Mouse (Mus musculus) liver, embryonic 15.5 days (tissue): ENCODE data around the gene Ipo13. TPM values are rescaled to one million over a fixed set of nuclear protein-coding genes. Genes with fewer than 3 reads are reported as not detected.

Source experiments
- ATAC-seq: fragments of 200-750 bp; cut with Nextera tagmentation; 2 replicates; pipeline ENCODE4 v1.8.0; 2017; ENCODE audit warnings: moderate number of reproducible peaks, mild to moderate bottlenecking, moderate library complexity; ENCODE audit not compliant: insufficient read depth
- H3K27ac ChIP-seq: fragments of 300-500 bp; sonication (generic); replicated peaks from 2 replicates; pipeline ENCODE4 v1.5.1; 2015; ENCODE audit warnings: mild to moderate bottlenecking, inconsistent platforms
- H3K27me3 ChIP-seq: fragments of 300-500 bp; sonication (generic); 2 replicates; pipeline ENCODE4 v1.6.1; 2015; ENCODE audit warnings: mild to moderate bottlenecking, inconsistent platforms
- H3K36me3 ChIP-seq: fragments of 300-500 bp; sonication (generic); replicated peaks from 2 replicates; pipeline ENCODE4 v1.6.1; 2015; ENCODE audit warnings: moderate library complexity, mild to moderate bottlenecking, inconsistent platforms
- H3K4me1 ChIP-seq: fragments of 300-500 bp; sonication (generic); replicated peaks from 2 replicates; pipeline ENCODE4 v1.6.1; 2015; ENCODE audit warnings: inconsistent platforms
- H3K4me2 ChIP-seq: fragments of 300-500 bp; sonication (generic); 2 replicates; pipeline ENCODE4 v1.6.1; 2015; ENCODE audit warnings: moderate library complexity, mild to moderate bottlenecking, inconsistent platforms
- H3K4me3 ChIP-seq: fragments of 300-500 bp; sonication (generic); replicated peaks from 2 replicates; pipeline ENCODE4 v1.5.1; 2015; ENCODE audit warnings: mild to moderate bottlenecking, inconsistent platforms
- H3K9ac ChIP-seq: fragments of 300-500 bp; sonication (generic); 2 replicates; pipeline ENCODE4 v1.6.1; 2015; ENCODE audit warnings: moderate library complexity, mild to moderate bottlenecking, inconsistent platforms
- H3K9me3 ChIP-seq: fragments of 300-500 bp; sonication (generic); replicated peaks from 2 replicates; pipeline ENCODE4 v1.6.1; 2016; ENCODE audit warnings: inconsistent platforms
- WGBS: fragments of 180-500 bp; shearing (Covaris S2); methylation state at CpG from one replicate; pipeline ENCODE4 v1.1.7; 2015; ENCODE audit warnings: mixed read lengths; ENCODE audit not compliant: insufficient replicate concordance; 5-methylcytosine and 5-hydroxymethylcytosine counted together
- polyA plus RNA-seq: library from polyadenylated mRNA; unstranded; fragments of >200 nt; fragmentation: Nextera tagmentation; extraction: Ambion mirVana; gene quantifications from 2 replicates; pipeline ENCODE4 v1.2.1, GENCODE M21; 2015

Ipo13 gene
- polyA plus RNA-seq, 1 experiment from 2014 or later, result 19.4 TPM

DNA sequence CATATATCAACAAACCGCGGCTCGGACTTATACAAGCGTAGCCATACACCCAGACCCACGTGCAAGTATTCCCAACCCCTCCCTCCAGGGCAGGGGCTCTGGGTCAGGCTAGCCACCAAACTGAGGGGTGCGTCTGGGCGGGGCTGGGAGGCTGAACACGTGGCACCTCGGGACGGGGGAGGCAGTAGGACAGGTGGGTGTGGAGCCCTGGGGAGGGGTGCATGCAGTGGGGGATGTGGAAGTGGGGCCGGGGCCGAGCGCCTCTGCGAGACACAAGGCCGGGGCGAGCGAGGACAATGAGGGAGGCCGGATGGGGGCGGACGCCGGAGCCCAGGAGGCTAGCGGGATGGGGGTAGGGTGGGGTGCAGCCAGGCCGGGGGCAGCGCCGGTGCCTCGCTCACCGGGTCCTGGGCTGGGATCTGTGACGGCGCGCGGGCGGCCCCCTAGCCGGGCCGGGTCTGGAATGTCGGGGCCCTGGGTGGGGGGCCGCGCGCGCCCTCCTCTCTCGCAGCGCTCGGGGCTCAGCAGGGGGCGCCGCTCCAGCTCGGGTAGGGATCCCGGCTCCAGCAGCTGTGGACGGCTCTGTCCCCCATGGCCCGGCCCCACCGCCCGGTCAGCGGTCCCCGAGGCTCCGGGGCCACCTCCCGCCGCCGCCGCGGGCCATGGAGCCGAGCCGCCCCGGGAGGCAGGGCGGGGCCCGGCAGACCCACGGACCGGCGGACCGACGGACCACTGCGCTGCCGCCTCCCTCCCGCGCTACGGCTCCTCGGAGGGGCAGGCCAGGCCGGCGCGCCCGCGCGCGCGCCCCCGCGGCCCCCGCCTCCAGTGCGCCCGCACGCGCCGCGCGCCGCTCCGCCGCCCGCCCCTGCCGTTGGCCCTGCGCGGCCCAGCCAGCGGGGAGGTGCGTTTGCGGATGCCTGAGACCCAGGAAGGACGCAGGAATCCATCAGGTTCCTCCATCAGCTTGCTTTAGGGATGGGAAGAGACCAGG lies 31.8 kb downstream of the Ipo13 start, which contains the start of gene B4galt2:
Gene B4galt2 (minus strand): TSS at position 787 of the 991 bp plus-strand sequence.
- ATAC-seq, result no peak
- no peak within 1 kb of the TSS for H3K27ac ChIP-seq

DNA sequence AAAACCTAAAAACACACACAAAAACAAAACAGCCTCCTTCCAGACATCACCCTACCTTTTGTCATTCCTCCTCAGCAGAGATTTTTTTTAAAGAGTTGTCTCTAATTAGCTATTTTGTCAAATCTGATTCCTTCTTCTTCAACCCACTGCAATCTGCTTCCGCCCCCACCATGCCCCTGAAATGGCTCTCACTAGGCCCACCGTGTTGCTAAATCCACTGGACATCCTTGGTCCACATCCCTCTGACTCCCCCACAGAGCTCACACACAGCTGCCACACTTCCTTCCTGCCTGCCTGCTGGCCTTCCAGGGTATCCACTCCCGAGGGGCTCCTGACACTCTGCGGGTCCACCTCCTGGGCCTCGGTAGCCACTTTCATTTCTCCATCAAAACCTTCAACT lies 36.1 kb downstream of the Ipo13 start:
- H3K36me3 ChIP-seq, result peaks cover under 1% of the 10 kb centered on the region; the same call in 1 of the 2 replicates
- no peak overlapping the region for H3K9ac ChIP-seq
- no peak overlapping the region for H3K27ac ChIP-seq
- WGBS, result 44% methylated on average over 5 of the region's 5 CpGs
- no peak overlapping the region for H3K4me3 ChIP-seq
- H3K27me3 ChIP-seq, result peaks cover 48% of the 10 kb centered on the region
- no peaks in the 10 kb centered on the region for H3K9me3 ChIP-seq
- no peak for ATAC-seq
- H3K4me1 ChIP-seq, result peaks cover 12% of the 10 kb centered on the region
- H3K4me2 ChIP-seq, result no peak overlapping the region

More for the DNA sequence above, 31.8 kb downstream of the Ipo13 start, which contains the start of gene B4galt2:
- peak within 1 kb of the TSS; percentile 80 for H3K4me2 ChIP-seq
- no peaks in the 10 kb centered on the region for H3K9me3 ChIP-seq
- peak within 1 kb of the TSS; percentile 60 for H3K4me3 ChIP-seq
- peaks cover 48% of the 10 kb centered on the region for H3K4me1 ChIP-seq
- H3K9ac ChIP-seq, result peak within 1 kb of the TSS; percentile 40; the same call in 1 of the 2 replicates
- H3K36me3 ChIP-seq, result peaks cover 26% of the 10 kb centered on the region
- WGBS, result 1% methylated on average over 101 of the region's 103 CpGs
- peaks cover 54% of the 10 kb centered on the region for H3K27me3 ChIP-seq

DNA sequence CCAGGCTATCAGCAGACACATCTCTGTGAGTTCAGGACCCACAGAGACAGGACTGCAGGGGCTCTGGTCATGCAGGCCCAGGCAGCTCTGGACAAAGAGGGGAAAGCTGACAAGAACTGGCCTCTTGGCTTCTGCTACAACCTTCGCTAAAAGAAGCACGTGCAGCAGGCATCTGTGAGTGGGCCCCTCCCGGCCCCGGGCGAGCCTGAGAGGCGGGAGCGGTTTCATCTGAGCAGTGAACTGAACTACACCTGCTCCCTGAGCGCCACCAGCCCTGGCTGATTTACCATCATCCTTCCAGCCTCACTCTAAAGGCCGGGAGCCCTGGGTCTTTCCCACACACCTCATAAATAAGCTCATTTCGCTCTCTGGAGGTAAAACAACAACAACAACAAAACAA lies 36.5 kb downstream of the Ipo13 start:
- Histone ChIP-seq H3K9me3 (no peaks in the 10 kb centered on the region), H3K4me1 (peaks cover 8% of the 10 kb centered on the region), H3K27ac (no peak overlapping the region), H3K4me2 (no peak overlapping the region), H3K9ac (no peak overlapping the region), H3K4me3 (no peak overlapping the region), H3K27me3 (peaks cover 44% of the 10 kb centered on the region), H3K36me3 (no peaks in the 10 kb centered on the region)
- 67% methylated on average over 10 of the region's 10 CpGs for WGBS
- ATAC-seq, result no peak

DNA sequence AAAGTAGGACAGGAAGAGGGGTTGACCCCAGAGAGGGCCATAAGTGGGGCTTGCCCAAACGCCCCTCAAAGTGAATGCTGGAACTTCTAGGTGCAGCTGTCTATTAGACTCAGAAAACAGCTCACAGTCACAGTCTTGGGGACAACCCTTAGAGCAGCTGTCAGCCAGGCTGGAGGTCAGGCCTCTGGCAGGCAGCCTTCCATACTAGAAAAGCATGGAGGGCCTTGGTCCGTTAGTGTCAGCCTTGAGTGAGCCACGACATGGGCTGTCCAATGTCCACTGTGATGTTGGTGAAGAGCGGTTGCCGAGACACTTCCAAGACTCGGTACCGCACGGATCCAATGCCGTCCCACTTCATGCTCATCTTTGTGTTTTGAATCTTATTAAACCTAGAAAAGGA lies 41.2 kb downstream of the Ipo13 start:
- Histone ChIP-seq H3K27ac (no peak overlapping the region), H3K4me3 (no peak overlapping the region), H3K4me2 (no peak overlapping the region), H3K36me3 (peaks cover 21% of the 10 kb centered on the region), H3K27me3 (peaks cover 4% of the 10 kb centered on the region; the same call in 1 of the 2 replicates), H3K9me3 (no peaks in the 10 kb centered on the region), H3K4me1 (peaks cover 47% of the 10 kb centered on the region), H3K9ac (no peak overlapping the region)
- no peak for ATAC-seq
- WGBS, result 83% methylated on average over 9 of the region's 9 CpGs

DNA sequence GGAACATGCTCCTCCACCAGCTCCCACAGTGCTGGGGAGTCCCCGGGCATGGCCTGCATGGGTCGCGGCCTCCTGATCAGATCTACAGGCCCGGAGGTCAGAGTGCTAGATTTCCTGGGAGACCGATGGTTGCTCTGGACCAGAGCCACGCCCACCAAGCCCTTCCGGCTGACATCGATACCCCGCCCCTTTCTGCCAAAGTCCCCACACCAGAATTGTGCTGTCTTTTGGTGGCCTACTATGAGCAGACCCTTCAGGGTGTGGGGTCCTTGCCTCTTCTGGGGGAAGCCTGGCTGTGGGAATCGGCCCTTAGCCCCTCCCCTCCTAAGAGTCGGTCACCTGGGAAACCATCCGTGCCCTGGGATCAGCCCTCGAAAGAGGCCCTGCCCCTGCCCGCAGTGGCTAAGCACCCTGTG lies 42.3 kb downstream of the Ipo13 start, which contains the start of gene Ccdc24:
Gene Ccdc24 (minus strand): TSS at position 87 of the 416 bp plus-strand sequence.
- Histone ChIP-seq H3K4me1 (peaks cover 58% of the 10 kb centered on the region), H3K9me3 (no peaks in the 10 kb centered on the region), H3K4me2 (peak within 1 kb of the TSS; percentile 64), H3K27ac (peak within 1 kb of the TSS; percentile 63), H3K36me3 (peaks cover 32% of the 10 kb centered on the region), H3K27me3 (peaks cover 2% of the 10 kb centered on the region; the same call in 1 of the 2 replicates), H3K9ac (peak within 1 kb of the TSS; percentile 33; the same call in 1 of the 2 replicates), H3K4me3 (peak within 1 kb of the TSS; percentile 36)
- 18% methylated on average over 14 of the region's 14 CpGs for WGBS
- ATAC-seq, result peak; percentile 17

DNA sequence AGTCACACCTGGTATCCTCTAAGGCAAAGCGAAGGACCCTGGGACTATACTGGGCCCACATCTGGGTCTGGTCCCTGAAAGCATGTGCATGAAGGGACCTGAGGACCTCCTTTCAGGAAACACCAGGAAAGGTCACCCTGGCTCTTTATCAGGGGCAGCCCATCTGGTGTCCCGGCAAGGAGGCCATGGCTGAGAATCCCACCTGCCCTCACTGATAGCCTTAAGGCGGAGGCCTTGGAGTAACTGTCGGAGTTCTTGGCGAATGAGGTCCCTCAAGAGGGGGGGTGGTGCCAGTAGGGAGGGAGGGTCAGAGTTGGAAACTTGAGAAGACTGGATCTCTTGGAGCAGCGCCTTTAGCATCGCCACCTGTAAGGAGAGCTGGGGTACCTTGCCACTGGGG lies 43.0 kb downstream of the Ipo13 start:
- Histone ChIP-seq H3K4me1 (peaks cover 65% of the 10 kb centered on the region), H3K9ac (peak overlapping the region; percentile 33; the same call in 1 of the 2 replicates), H3K27ac (peak overlapping the region; percentile 63), H3K36me3 (peaks cover 39% of the 10 kb centered on the region), H3K4me2 (peak overlapping the region; percentile 64), H3K27me3 (no peaks in the 10 kb centered on the region), H3K4me3 (no peak overlapping the region), H3K9me3 (no peaks in the 10 kb centered on the region)
- ATAC-seq, result peak; percentile 15
- 52% methylated on average over 7 of the region's 7 CpGs for WGBS

DNA sequence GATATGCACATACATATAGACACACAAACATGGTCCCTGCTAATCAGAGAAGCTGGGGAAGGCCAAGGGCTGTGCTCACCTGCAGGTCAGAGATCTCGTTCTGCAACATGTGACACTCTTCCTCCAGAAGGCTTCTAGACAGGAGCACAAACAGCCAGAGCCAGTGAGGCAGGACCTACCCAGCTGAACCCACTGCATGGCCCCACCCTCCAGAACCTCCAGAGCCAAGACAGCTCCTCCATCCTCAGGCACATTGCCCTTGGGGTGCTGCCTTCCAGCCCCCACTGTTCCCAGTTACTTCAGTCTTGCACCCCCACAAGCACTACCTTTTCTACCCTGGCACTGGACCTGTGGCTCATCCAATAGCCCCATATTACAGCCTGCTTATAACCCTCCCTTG lies 44.4 kb downstream of the Ipo13 start:
- no peak for ATAC-seq
- Histone ChIP-seq H3K36me3 (peaks cover 52% of the 10 kb centered on the region), H3K9me3 (no peaks in the 10 kb centered on the region), H3K4me1 (peaks cover 77% of the 10 kb centered on the region), H3K4me3 (no peak overlapping the region), H3K4me2 (no peak overlapping the region), H3K27ac (peak overlapping the region; percentile 63), H3K27me3 (no peaks in the 10 kb centered on the region), H3K9ac (no peak overlapping the region; the same call in 1 of the 2 replicates)
- WGBS, result 46% methylated on average over 1 of the region's 1 CpGs

DNA sequence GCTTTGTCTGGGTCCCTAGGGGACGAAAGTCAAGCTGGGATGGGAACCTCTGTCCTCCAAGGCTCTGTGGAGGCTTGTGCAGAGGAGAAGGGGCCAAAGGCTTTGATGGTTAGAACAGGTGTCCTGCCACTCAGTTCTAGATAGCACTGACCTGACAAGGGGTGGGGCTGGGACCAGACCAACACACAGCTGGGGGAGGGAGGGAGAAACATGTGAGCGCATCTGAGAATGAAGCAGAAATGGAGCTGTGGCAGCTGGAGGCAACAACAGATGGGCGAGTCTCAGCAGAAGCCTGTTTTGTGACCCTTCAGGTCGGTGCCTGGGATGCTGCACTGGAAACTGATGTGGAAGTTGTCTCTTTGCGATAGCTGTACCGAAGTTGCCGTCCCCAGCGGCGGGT lies 45.5 kb downstream of the Ipo13 start:
- Histone ChIP-seq H3K9ac (no peak overlapping the region), H3K4me2 (no peak overlapping the region), H3K36me3 (peaks cover 64% of the 10 kb centered on the region), H3K4me3 (no peak overlapping the region), H3K27me3 (no peaks in the 10 kb centered on the region), H3K9me3 (no peaks in the 10 kb centered on the region), H3K27ac (no peak overlapping the region), H3K4me1 (peaks cover 77% of the 10 kb centered on the region)
- 81% methylated on average over 9 of the region's 9 CpGs for WGBS
- no peak for ATAC-seq

DNA sequence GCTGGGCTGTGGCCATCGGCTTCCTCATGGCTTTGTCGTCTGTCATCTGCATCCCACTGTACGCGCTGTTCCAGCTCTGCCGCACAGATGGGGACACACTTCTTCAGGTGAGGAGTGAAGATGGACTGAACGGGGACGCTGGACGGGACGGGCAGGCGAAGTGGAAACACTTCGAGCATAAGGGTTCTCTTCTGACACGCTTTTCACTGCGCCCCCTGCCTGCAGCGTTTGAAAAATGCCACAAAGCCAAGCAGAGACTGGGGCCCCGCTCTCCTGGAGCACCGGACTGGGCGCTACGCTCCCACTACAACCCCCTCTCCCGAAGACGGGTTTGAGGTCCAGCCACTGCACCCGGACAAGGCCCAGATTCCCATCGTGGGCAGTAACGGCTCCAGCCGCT lies 47.0 kb downstream of the Ipo13 start:
- H3K4me1 ChIP-seq, result peaks cover 77% of the 10 kb centered on the region
- 17% methylated on average over 24 of the region's 24 CpGs for WGBS
- ATAC-seq, result no peak
- H3K36me3 ChIP-seq, result peaks cover 79% of the 10 kb centered on the region
- H3K27ac ChIP-seq, result no peak overlapping the region
- no peak overlapping the region for H3K9ac ChIP-seq
- no peak overlapping the region for H3K4me3 ChIP-seq
- H3K4me2 ChIP-seq, result no peak overlapping the region
- no peaks in the 10 kb centered on the region for H3K9me3 ChIP-seq
- no peaks in the 10 kb centered on the region for H3K27me3 ChIP-seq

DNA sequence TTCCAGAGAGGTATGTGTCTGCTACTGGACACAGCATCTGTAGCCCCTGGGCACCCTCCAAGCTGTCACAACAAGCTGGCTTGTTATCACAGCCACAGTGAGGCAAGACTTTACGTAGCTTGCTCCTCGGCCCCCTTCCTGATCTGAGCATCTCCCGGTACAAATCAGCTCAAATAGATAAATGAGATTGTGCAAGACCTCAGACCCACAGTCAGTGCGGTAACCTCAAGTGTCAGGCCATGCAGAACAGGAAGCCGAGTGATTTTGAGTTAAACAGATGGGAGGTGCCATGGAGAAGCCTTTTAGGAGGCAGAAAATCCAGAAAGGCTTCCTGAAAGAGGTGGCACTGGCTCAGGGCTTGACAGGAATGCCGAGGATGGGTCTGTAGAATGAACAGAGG lies 47.8 kb downstream of the Ipo13 start:
- Histone ChIP-seq H3K4me3 (no peak overlapping the region), H3K4me1 (peaks cover 77% of the 10 kb centered on the region), H3K4me2 (no peak overlapping the region), H3K36me3 (peaks cover 87% of the 10 kb centered on the region), H3K27me3 (no peaks in the 10 kb centered on the region), H3K9ac (no peak overlapping the region), H3K27ac (no peak overlapping the region), H3K9me3 (no peaks in the 10 kb centered on the region)
- 25% methylated on average over 6 of the region's 6 CpGs for WGBS
- no peak for ATAC-seq

DNA sequence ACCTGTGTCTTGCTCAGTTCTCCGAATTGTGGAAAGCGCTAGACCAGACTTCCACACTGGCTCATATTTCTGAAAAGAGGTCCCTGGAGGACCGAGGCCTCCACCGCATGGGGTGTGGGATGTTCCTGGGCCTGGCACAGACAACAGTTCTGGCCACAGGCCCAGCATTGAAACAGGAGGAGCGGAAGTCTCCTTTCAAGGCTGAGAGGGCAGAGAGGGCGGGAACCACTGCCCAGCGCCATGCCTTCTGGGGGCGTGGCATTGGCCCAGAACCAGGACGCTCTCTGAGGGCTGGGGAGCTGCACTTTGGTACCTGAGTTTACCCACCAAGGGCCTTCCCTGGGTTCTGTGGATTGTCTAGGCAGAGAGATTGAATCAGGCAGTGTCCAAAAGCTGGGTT lies 48.7 kb downstream of the Ipo13 start:
- H3K27me3 ChIP-seq, result no peaks in the 10 kb centered on the region
- no peak overlapping the region for H3K4me2 ChIP-seq
- H3K9ac ChIP-seq, result no peak overlapping the region
- H3K27ac ChIP-seq, result no peak overlapping the region
- 80% methylated on average over 9 of the region's 9 CpGs for WGBS
- no peaks in the 10 kb centered on the region for H3K9me3 ChIP-seq
- H3K4me3 ChIP-seq, result no peak overlapping the region
- no peak for ATAC-seq
- H3K4me1 ChIP-seq, result peaks cover 69% of the 10 kb centered on the region
- peaks cover 96% of the 10 kb centered on the region for H3K36me3 ChIP-seq
